Mouse (Mus musculus) heart, postnatal 0 days (tissue): ENCODE measurements at regions not wholly inside any gene's neighbourhood (a gene's known extent, or its start where the extent isn't known, plus 50 kb on each side); places are given as distances from the start of the nearest gene placed in this dataset.

Experiments
- ATAC-seq: fragments of 200-750 bp; cut with Nextera tagmentation; 2 replicates; pipeline ENCODE4 v1.8.0; 2017; ENCODE audit warnings: low read depth, moderate number of reproducible peaks, moderate library complexity; ENCODE audit not compliant: insufficient read depth
- DNase-seq: peaks from one replicate; pipeline ENCODE4 v3.0.0-alpha.2; 2016; ENCODE audit warnings: low spot score
- H3K27ac ChIP-seq: fragments of 300-500 bp; sonication (generic); 2 replicates; pipeline ENCODE4 v1.5.1; 2014; ENCODE audit warnings: low read depth, mild to moderate bottlenecking
- H3K27me3 ChIP-seq: fragments of 300-500 bp; sonication (generic); 2 replicates; pipeline ENCODE4 v1.6.1; 2014; ENCODE audit warnings: low read length, mixed read lengths; ENCODE audit not compliant: control insufficient read depth, insufficient read depth
- H3K36me3 ChIP-seq: fragments of 300-500 bp; sonication (generic); replicated peaks from 2 replicates; pipeline ENCODE4 v1.6.1; 2014; ENCODE audit warnings: low read length, mixed read lengths; ENCODE audit not compliant: control insufficient read depth, insufficient read depth
- H3K4me1 ChIP-seq: fragments of 300-500 bp; sonication (generic); 2 replicates; pipeline ENCODE4 v1.6.1; 2014; ENCODE audit warnings: antibody characterized with exemption; ENCODE audit not compliant: control insufficient read depth, insufficient read depth
- H3K4me2 ChIP-seq: fragments of 300-500 bp; sonication (generic); 2 replicates; pipeline ENCODE4 v1.6.1; 2014; ENCODE audit warnings: low read depth, mild to moderate bottlenecking, low read length, moderate library complexity
- H3K4me3 ChIP-seq: fragments of 300-500 bp; sonication (generic); 2 replicates; pipeline ENCODE4 v1.5.1; 2014; ENCODE audit warnings: low read depth, low read length
- H3K9ac ChIP-seq: fragments of 300-500 bp; sonication (generic); replicated peaks from 2 replicates; pipeline ENCODE4 v1.6.1; 2014; ENCODE audit warnings: low read depth, low read length, mixed read lengths
- H3K9me3 ChIP-seq: fragments of 300-500 bp; sonication (generic); replicated peaks from 2 replicates; pipeline ENCODE4 v1.6.1; 2016; ENCODE audit warnings: low read length; ENCODE audit not compliant: control insufficient read depth
- CTCF ChIP-seq: IDR thresholded peaks from 2 replicates; pipeline ENCODE4 v1.5.1; 2016; ENCODE audit warnings: antibody characterized with exemption, control low read depth, low read depth
- EP300 ChIP-seq: IDR thresholded peaks from 2 replicates; pipeline ENCODE4 v1.6.1; 2016; ENCODE audit warnings: antibody characterized with exemption, low read depth
- WGBS: fragments of 180-500 bp; shearing (Covaris S2); extraction: QIAGEN DNeasy Blood & Tissue Kit; methylation state at CpG from one replicate; pipeline ENCODE4 v1.1.7; 2014; 5-methylcytosine and 5-hydroxymethylcytosine counted together

GRCm38 (mm10) chr2:113898747-113899146 is 50.3 kb upstream of the Arhgap11a start:
- Histone ChIP-seq H3K36me3 (no peaks in the 10 kb centered on the region), H3K27me3 (no peaks in the 10 kb centered on the region), H3K9me3 (no peaks in the 10 kb centered on the region), H3K27ac (no peak overlapping the region), H3K4me3 (no peak overlapping the region), H3K4me2 (no peak overlapping the region), H3K4me1 (peaks cover 12% of the 10 kb centered on the region), H3K9ac (no peak overlapping the region)
- TF ChIP-seq EP300 (no peak), CTCF (no peak)
- DNase-seq: no peak
- WGBS: 42% methylated on average over 6 of the region's 6 CpGs
- ATAC-seq: no peak
